Mouse (Mus musculus) brown adipose tissue, adult 24 weeks (tissue): Measurements from ENCODE around the gene Thbd. TPM values are rescaled to one million over a fixed set of nuclear protein-coding genes. Genes with fewer than 3 reads are reported as not detected.

ENCODE experiments used
- H3K27ac ChIP-seq: fragments of 200-500 bp; replicated peaks from 2 replicates; pipeline ENCODE4 v1.5.1; 2012; ENCODE audit warnings: low read depth, mild to moderate bottlenecking, low read length
- H3K4me1 ChIP-seq: fragments of 200-500 bp; 2 replicates; pipeline ENCODE4 v1.6.1; 2012; ENCODE audit warnings: low read length, mixed read lengths; ENCODE audit not compliant: control insufficient read depth, insufficient read depth, insufficient read length
- H3K4me3 ChIP-seq: fragments of 200-500 bp; 2 replicates; pipeline ENCODE4 v1.5.1; 2012; ENCODE audit warnings: low read depth, mild to moderate bottlenecking, low read length, moderate library complexity; ENCODE audit not compliant: insufficient read depth
- polyA plus RNA-seq: library from polyadenylated mRNA; stranded (reverse); fragments of >200 nt; gene quantifications from 2 replicates; pipeline ENCODE4 v1.2.4, GENCODE M21; 2012; ENCODE audit not compliant: missing spikeins, insufficient read depth, insufficient read length

Gene Thbd
- polyA plus RNA-seq, 1 experiment, result 14.6 TPM

GRCm38 (mm10) chr2:148406971-148407869 is 768 bp downstream of the Thbd start:
- H3K4me3 ChIP-seq, result peak overlapping the region; percentile 68
- peaks cover 6% of the 10 kb centered on the region; the same call in 1 of the 2 replicates for H3K4me1 ChIP-seq
- H3K27ac ChIP-seq, result peak overlapping the region; percentile 67

DNA sequence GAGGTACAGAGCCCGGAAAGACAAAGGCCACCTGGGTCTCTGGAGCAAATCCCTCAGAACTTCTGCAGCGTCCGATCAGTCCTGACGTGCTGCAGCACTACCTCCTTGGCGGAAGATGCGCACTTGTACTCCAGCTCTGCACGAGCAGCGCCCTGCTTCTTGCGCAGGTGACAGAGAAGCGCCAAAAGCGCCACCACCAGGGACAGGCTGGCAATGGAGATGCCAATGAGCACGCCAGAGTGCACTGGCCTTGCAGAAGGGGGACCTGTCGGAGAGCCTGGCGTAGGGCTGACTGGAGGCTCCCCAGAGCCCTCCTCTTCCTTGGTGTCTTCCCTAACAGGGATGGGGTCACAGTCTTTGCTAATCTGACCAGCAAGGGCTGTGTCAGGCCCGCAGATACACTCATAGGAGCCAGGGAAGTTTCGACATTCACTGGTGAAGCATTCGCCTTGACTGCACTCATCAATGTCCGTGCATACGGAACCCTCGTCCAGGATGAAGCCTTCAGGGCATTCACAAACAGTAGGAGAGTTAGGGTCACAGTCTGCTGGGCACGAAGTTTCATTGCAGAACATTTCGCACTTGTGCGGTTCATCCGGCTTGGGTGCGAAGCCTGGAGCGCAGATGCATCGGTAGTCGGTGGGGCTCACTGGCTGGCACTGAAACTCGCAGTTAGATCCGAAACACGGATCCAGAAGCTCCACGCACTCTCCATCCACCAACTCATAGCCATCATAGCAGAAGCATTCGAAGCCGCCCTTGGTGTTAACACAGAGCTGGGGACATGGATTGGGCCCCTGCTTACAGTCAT is 1.6 kb downstream of the Thbd start:
- Histone ChIP-seq H3K27ac (peak overlapping the region; percentile 67), H3K4me3 (peak overlapping the region; percentile 68), H3K4me1 (peaks cover 11% of the 10 kb centered on the region; the same call in 1 of the 2 replicates)

DNA sequence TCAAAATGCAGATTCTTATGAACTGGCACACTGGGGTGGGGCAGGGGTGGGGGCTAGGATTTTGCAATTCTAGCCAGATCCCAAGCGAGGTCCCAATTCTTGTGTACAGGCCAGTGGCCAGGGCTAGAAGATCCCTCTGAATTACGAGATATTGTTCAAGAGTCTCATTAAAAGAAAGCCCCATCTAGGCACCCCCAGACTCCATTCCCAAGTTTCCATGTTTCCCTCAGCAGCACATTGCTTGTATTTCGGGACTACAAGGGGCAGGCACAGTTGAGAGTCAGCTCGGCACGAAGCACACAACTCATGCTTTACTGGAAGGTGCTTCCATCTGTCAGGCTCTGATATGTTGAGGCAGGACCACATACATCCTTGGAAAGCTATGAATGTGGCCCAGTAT is 3.1 kb downstream of the Thbd start:
- Histone ChIP-seq H3K4me3 (peak overlapping the region; percentile 52), H3K27ac (0 out of 2 replicates have a peak overlapping the region, but pooled peaks have one; percentile 15), H3K4me1 (peaks cover 11% of the 10 kb centered on the region; the same call in 1 of the 2 replicates)

- Histone ChIP-seq H3K4me1 (peaks cover 16% of the 10 kb centered on the region; the same call in 1 of the 2 replicates), H3K4me3 (no peak overlapping the region), H3K27ac (no peak overlapping the region)
These were observed 5.8 kb downstream of the Thbd start for GRCm38 (mm10) chr2:148402227-148402626.

DNA sequence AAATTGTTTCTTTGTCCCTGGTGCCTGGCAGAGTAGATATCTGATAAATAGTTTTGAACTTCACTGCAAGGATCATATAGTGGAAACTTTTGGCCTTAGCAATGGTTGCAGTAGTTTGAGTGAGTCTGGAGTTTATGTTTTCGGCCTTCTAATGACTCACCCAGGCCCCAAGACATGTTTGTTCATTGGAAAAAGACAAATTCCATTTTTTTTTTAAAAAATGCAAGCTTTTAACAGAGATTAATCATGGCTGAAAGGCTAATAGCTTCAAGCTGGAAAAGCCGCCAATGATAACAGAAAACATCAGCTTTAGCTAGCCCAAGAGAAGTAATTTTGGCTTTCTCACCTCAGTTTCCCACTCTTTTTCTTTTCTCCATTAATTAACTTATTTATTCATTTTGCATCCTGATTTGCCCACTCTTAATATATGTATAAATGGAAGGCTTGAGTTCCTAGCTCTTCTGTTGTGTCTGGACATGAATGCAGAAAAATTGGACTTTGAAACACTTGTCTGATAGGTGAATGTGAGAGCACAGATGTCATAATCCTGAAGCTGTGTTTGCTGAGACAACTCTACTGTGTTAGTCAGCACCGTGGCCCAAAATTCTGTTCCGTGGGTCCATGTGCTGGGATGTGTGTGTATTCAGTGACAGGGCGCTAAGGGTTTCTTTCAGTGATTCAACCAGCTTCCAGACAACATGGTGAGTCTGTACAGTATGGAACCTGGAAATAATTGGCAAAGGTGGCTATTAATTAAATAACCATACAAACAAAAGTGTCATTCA is 8.9 kb downstream of the Thbd start:
- Histone ChIP-seq H3K4me1 (peaks cover 28% of the 10 kb centered on the region), H3K27ac (no peak overlapping the region), H3K4me3 (no peak overlapping the region)

GRCm38 (mm10) chr2:148397784-148398100 is 10.2 kb downstream of the Thbd start:
- no peak overlapping the region for H3K4me3 ChIP-seq
- H3K27ac ChIP-seq, result 0 out of 2 replicates have a peak overlapping the region, but pooled peaks have one; percentile 7

DNA sequence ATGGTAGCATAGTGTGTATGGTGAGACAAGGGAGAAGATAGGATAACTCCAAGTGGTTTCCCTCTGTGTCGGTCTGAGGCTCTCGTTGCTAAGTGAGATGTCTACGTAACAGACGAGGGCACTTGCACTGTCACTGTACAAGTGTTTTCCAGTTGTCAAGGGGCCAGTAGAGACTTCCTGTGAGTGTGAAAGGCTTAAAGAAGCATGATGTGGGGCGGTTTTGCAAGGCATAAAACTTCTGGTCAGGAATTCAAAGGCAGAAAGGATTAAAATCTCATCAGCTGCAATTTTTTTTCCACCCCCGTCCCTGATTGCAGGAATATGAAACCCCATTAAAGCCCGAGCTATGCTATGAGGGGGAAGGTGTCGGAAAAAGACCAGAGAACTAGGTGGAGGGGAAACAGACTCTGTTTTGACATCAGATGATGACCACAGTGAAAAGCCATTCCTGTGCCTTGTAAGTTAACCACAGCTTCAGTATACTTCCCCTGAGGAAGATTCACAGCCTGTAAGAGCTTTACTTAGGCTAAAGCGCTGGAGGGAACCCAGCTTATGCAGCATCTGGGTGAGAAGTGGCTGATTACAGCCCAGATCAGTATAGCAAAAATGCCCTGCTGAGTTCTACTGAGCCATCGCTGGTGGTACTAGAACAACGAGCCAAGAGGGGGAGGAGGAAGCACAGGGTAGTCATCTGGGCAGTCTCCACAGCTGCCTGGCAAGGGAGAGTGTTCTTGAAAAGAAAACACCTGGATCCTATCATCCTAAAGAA is 10.8 kb downstream of the Thbd start:
- H3K27ac ChIP-seq, result 0 out of 2 replicates have a peak overlapping the region, but pooled peaks have one; percentile 7
- H3K4me3 ChIP-seq, result no peak overlapping the region
- H3K4me1 ChIP-seq, result peaks cover 27% of the 10 kb centered on the region

More at GRCm38 (mm10) chr2:148397784-148398100, 10.2 kb downstream of the Thbd start:
- peaks cover 30% of the 10 kb centered on the region for H3K4me1 ChIP-seq

DNA sequence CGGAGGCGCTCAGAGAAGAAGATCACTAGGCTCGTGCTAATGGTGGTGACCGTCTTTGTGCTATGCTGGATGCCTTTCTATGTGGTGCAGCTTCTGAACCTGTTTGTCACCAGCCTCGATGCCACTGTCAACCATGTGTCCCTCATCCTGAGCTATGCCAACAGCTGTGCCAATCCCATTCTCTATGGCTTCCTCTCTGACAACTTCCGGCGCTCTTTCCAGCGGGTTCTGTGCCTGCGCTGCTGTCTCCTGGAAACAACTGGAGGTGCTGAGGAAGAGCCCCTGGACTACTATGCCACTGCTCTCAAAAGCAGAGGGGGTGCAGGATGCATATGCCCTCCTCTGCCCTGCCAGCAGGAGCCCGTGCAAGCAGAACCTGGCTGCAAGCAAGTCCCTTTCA is 11.8 kb downstream of the Thbd start:
- Histone ChIP-seq H3K4me3 (no peak overlapping the region), H3K27ac (no peak overlapping the region), H3K4me1 (peaks cover 21% of the 10 kb centered on the region)

- Histone ChIP-seq H3K4me1 (peaks cover 21% of the 10 kb centered on the region), H3K4me3 (peak within 1 kb of the TSS; percentile 48), H3K27ac (peak within 1 kb of the TSS; percentile 0; the same call in 1 of the 2 replicates)
These were observed 12.6 kb downstream of the Thbd start, which contains the start of gene Sstr4 for GRCm38 (mm10) chr2:148395131-148396051. Sstr4 (plus strand) TSS chr2:148395344.

- H3K4me1 ChIP-seq, result peaks cover 21% of the 10 kb centered on the region
- H3K4me3 ChIP-seq, result no peak overlapping the region
- no peak overlapping the region for H3K27ac ChIP-seq
These were observed 14.1 kb downstream of the Thbd start for GRCm38 (mm10) chr2:148393846-148394245.

- no peak overlapping the region for H3K27ac ChIP-seq
- H3K4me1 ChIP-seq, result peaks cover 21% of the 10 kb centered on the region
These were observed 14.8 kb downstream of the Thbd start for GRCm38 (mm10) chr2:148393149-148393548.

GRCm38 (mm10) chr2:148387652-148388581 is 20.1 kb downstream of the Thbd start:
- no peak overlapping the region for H3K4me3 ChIP-seq
- no peak overlapping the region for H3K27ac ChIP-seq

More at GRCm38 (mm10) chr2:148393149-148393548, 14.8 kb downstream of the Thbd start:
- H3K4me3 ChIP-seq, result no peak overlapping the region

More at GRCm38 (mm10) chr2:148387652-148388581, 20.1 kb downstream of the Thbd start:
- H3K4me1 ChIP-seq, result no peaks in the 10 kb centered on the region
